Mouse (Mus musculus) megakaryocyte, embryonic 14.5 days (primary cell): ENCODE measurements at regions not wholly inside any gene's neighbourhood (a gene's known extent, or its start where the extent isn't known, plus 50 kb on each side); places are given as distances from the start of the nearest gene placed in this dataset.

Experiments
- FLI1 ChIP-seq: IDR thresholded peaks from 2 replicates; pipeline ENCODE4 v1.6.1; 2012; ENCODE audit warnings: low read length, inconsistent platforms, mixed read lengths
- GATA1 ChIP-seq: IDR thresholded peaks from 3 replicates; pipeline ENCODE4 v1.6.1; 2012; ENCODE audit warnings: mixed read lengths, low read length, inconsistent platforms, borderline replicate concordance

- TF ChIP-seq GATA1 (no peak), FLI1 (no peak)
These were observed 376.2 kb downstream of the Dcdc2c start for GRCm38 (mm10) chr12:28176016-28176415.
